Mouse (Mus musculus) midbrain, embryonic 15.5 days (tissue): ENCODE results near the gene Dusp13. TPM values are rescaled to one million over a fixed set of nuclear protein-coding genes. Genes with fewer than 3 reads are reported as not detected.

Source experiments
- ATAC-seq: fragments of 200-750 bp; cut with Nextera tagmentation; replicated peaks from 2 replicates; pipeline ENCODE4 v1.8.0; 2017; ENCODE audit warnings: moderate TSS enrichment
- H3K27ac ChIP-seq: fragments of 300-500 bp; sonication (generic); 2 replicates; pipeline ENCODE4 v1.5.1; 2015; ENCODE audit warnings: mild to moderate bottlenecking, inconsistent platforms
- H3K27me3 ChIP-seq: fragments of 300-500 bp; sonication (generic); replicated peaks from 2 replicates; pipeline ENCODE4 v1.6.1; 2015; ENCODE audit warnings: inconsistent platforms
- H3K36me3 ChIP-seq: fragments of 300-500 bp; sonication (generic); replicated peaks from 2 replicates; pipeline ENCODE4 v1.6.1; 2015; ENCODE audit warnings: inconsistent platforms
- H3K4me1 ChIP-seq: fragments of 300-500 bp; sonication (generic); 2 replicates; pipeline ENCODE4 v1.6.1; 2015; ENCODE audit warnings: inconsistent platforms
- H3K4me2 ChIP-seq: fragments of 300-500 bp; sonication (generic); 2 replicates; pipeline ENCODE4 v1.6.1; 2015; ENCODE audit warnings: inconsistent platforms, mild to moderate bottlenecking, moderate library complexity
- H3K4me3 ChIP-seq: fragments of 300-500 bp; sonication (generic); 2 replicates; pipeline ENCODE4 v1.5.1; 2015; ENCODE audit warnings: mild to moderate bottlenecking, inconsistent platforms
- H3K9ac ChIP-seq: fragments of 300-500 bp; sonication (generic); 2 replicates; pipeline ENCODE4 v1.6.1; 2015; ENCODE audit warnings: mild to moderate bottlenecking, inconsistent platforms
- H3K9me3 ChIP-seq: fragments of 300-500 bp; sonication (generic); 2 replicates; pipeline ENCODE4 v1.6.1; 2016; ENCODE audit warnings: inconsistent platforms
- WGBS: fragments of 180-500 bp; shearing (Covaris S2); methylation state at CpG from one replicate; pipeline ENCODE4 v1.1.7; 2015; ENCODE audit warnings: mixed read lengths; 5-methylcytosine and 5-hydroxymethylcytosine counted together
- polyA plus RNA-seq: library from polyadenylated mRNA; unstranded; fragments of >200 nt; fragmentation: Nextera tagmentation; extraction: Ambion mirVana; gene quantifications from 2 replicates; pipeline ENCODE4 v1.2.1, GENCODE M21; 2015

Gene Dusp13
- polyA plus RNA-seq: not detected in 2 replicates

DNA sequence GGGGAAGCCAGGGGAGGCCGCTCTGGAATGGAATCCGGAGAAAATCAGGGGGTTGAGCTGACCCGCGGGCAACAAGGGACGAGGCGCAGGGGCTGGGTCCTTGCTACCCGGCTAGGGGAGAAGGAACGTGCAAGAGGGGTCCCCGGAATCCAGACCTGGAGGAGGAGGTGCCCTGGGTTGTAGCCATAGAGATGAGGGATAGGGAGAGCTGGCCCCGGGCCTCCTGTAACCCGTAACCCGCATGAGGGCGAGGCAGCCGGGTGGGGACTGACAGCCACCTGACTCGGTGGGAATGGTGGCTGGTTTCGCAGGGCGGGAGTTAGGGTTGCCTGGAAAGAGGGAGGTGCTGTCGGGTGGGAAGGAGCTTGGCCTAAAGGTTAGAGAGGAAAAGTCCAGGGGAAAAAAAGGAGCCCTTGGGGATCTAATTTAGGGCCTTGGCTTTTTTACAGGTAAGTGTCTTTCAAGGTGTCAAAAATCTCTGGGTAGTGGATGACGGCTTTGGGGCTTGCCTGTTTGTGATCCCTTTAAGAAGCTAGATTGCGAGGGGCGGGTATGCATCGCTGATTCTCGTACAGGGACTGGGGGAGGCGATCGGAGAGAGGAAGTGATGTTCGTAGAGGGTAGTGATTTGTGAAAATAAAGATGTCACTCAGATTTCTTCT, at the start of gene Dusp13:
TSS of gene Dusp13 (minus strand) at position 301 of the 662 bp plus-strand sequence.
- Histone ChIP-seq H3K4me1 (peaks cover 19% of the 10 kb centered on the region), H3K4me3 (peak within 1 kb of the TSS; percentile 83), H3K9ac (peak within 1 kb of the TSS; percentile 79), H3K36me3 (no peaks in the 10 kb centered on the region), H3K4me2 (peak within 1 kb of the TSS; percentile 69), H3K9me3 (no peaks in the 10 kb centered on the region), H3K27me3 (no peaks in the 10 kb centered on the region), H3K27ac (peak within 1 kb of the TSS; percentile 89)
- ATAC-seq: peak; percentile 77
- 0% methylated on average over 26 of the region's 26 CpGs for WGBS

- Histone ChIP-seq H3K36me3 (no peaks in the 10 kb centered on the region), H3K27ac (no peak overlapping the region), H3K27me3 (no peaks in the 10 kb centered on the region), H3K4me1 (no peaks in the 10 kb centered on the region), H3K4me2 (no peak overlapping the region), H3K9ac (no peak overlapping the region), H3K9me3 (no peaks in the 10 kb centered on the region), H3K4me3 (no peak overlapping the region)
- no peak for ATAC-seq
- WGBS: 96% methylated on average over 4 of the region's 4 CpGs
Observed at GRCm38 (mm10) chr14:21800641-21801040, 49.7 kb upstream of the Dusp13 start.

DNA sequence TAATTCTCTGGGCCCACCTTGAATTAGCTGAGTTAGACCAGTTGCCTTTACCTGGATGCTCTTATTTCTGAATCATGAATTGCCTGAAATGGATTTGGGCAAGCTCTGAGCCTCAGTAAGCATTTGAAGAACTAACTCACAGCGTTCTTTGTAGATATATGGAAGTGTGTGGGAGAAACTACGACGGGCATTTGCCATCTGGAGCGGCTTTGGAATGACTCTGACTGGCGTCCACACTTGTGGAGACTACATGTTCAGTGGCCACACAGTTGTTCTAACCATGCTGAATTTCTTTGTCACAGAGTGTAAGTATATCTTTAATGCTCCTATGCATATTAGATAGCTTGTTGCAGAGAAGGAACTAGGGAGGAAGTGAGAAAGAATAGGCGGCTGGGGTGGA, 41.3 kb upstream of the Dusp13 start:
- Histone ChIP-seq H3K4me3 (no peak overlapping the region), H3K9ac (no peak overlapping the region), H3K27ac (no peak overlapping the region), H3K9me3 (no peaks in the 10 kb centered on the region), H3K4me2 (no peak overlapping the region), H3K36me3 (peaks cover 5% of the 10 kb centered on the region; the same call in 1 of the 2 replicates), H3K27me3 (no peaks in the 10 kb centered on the region), H3K4me1 (no peaks in the 10 kb centered on the region)
- ATAC-seq: no peak
- WGBS: 95% methylated on average over 6 of the region's 6 CpGs

DNA sequence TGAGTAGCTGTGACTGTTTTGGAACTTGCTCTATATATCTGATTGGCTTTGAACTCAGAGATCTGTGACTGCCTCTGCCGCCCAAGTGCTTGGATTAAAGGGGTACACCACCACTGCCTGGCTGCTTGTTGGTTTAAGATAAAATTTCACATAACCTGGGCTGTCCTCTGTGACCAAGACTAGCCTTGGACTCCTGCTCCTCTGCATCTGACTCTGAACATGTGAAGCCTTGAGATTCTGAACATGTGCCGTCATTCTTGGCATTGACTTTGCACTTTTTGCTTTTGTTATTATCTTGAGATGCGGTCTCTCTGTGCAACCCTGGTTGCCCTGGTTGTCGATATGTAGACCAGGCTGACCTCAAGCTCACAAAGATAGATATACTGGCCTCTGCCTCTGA, 40.7 kb upstream of the Dusp13 start:
- Histone ChIP-seq H3K4me3 (no peak overlapping the region), H3K4me1 (0 out of 2 replicates have a peak, but pooled peaks cover under 1% of the 10 kb centered on the region), H3K27ac (no peak overlapping the region), H3K9ac (no peak overlapping the region), H3K4me2 (no peak overlapping the region), H3K36me3 (peaks cover 5% of the 10 kb centered on the region; the same call in 1 of the 2 replicates), H3K27me3 (no peaks in the 10 kb centered on the region), H3K9me3 (no peaks in the 10 kb centered on the region)
- WGBS: 95% methylated on average over 4 of the region's 4 CpGs
- no peak for ATAC-seq

- peaks cover 5% of the 10 kb centered on the region; the same call in 1 of the 2 replicates for H3K36me3 ChIP-seq
- no peak overlapping the region for H3K4me3 ChIP-seq
- H3K9me3 ChIP-seq: no peaks in the 10 kb centered on the region
- no peak overlapping the region for H3K9ac ChIP-seq
- 91% methylated on average over 9 of the region's 9 CpGs for WGBS
- no peaks in the 10 kb centered on the region for H3K27me3 ChIP-seq
- no peak overlapping the region for H3K4me2 ChIP-seq
- no peak overlapping the region for H3K27ac ChIP-seq
- 0 out of 2 replicates have a peak, but pooled peaks cover 3% of the 10 kb centered on the region for H3K4me1 ChIP-seq
- no peak for ATAC-seq
Observed at GRCm38 (mm10) chr14:21790585-21791251, 39.7 kb upstream of the Dusp13 start.

DNA sequence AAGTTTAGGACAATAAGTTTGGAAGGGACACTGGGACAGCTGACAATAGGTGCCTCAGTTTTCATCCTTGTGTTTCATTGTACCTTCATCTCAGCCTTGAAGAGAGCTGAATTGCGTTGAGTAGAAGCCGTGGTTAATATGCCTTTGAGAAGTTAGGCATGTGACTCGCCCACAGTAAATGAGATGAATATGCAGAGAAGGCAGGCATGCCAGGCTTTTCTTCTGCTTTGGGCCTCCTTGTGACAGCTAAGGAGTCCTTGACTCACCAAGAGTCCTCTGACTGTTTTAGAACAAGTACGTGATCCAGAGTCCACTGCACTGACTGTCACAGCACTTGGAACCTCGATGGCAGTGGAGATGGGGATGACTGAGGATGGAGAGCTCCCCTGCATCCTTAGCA, 37.1 kb upstream of the Dusp13 start:
- Histone ChIP-seq H3K36me3 (peaks cover 7% of the 10 kb centered on the region; the same call in 1 of the 2 replicates), H3K4me3 (no peak overlapping the region), H3K9ac (no peak overlapping the region), H3K27me3 (no peaks in the 10 kb centered on the region), H3K27ac (no peak overlapping the region), H3K4me2 (no peak overlapping the region), H3K4me1 (0 out of 2 replicates have a peak, but pooled peaks cover 3% of the 10 kb centered on the region), H3K9me3 (no peaks in the 10 kb centered on the region)
- WGBS: 90% methylated on average over 5 of the region's 5 CpGs
- ATAC-seq: no peak

GRCm38 (mm10) chr14:21787374-21787773, 36.4 kb upstream of the Dusp13 start:
- WGBS: 72% methylated on average over 3 of the region's 3 CpGs

GRCm38 (mm10) chr14:21786500-21786899, 35.5 kb upstream of the Dusp13 start:
- H3K36me3 ChIP-seq: 0 out of 2 replicates have a peak, but pooled peaks cover 6% of the 10 kb centered on the region
- WGBS: 60% methylated on average over 4 of the region's 4 CpGs
- no peaks in the 10 kb centered on the region for H3K9me3 ChIP-seq
- no peak overlapping the region for H3K27ac ChIP-seq
- H3K4me2 ChIP-seq: no peak overlapping the region
- 0 out of 2 replicates have a peak, but pooled peaks cover 3% of the 10 kb centered on the region for H3K4me1 ChIP-seq
- no peak overlapping the region for H3K9ac ChIP-seq
- H3K4me3 ChIP-seq: no peak overlapping the region
- ATAC-seq: no peak
- no peaks in the 10 kb centered on the region for H3K27me3 ChIP-seq

More at GRCm38 (mm10) chr14:21787374-21787773, 36.4 kb upstream of the Dusp13 start:
- Histone ChIP-seq H3K9ac (no peak overlapping the region), H3K4me3 (no peak overlapping the region), H3K36me3 (0 out of 2 replicates have a peak, but pooled peaks cover 6% of the 10 kb centered on the region), H3K27me3 (no peaks in the 10 kb centered on the region), H3K9me3 (no peaks in the 10 kb centered on the region), H3K4me1 (0 out of 2 replicates have a peak, but pooled peaks cover 3% of the 10 kb centered on the region), H3K27ac (no peak overlapping the region), H3K4me2 (no peak overlapping the region)
- ATAC-seq: no peak

GRCm38 (mm10) chr14:21776201-21776600, 25.2 kb upstream of the Dusp13 start:
- Histone ChIP-seq H3K27me3 (no peaks in the 10 kb centered on the region), H3K4me2 (no peak overlapping the region), H3K4me3 (no peak overlapping the region), H3K4me1 (no peaks in the 10 kb centered on the region), H3K9ac (no peak overlapping the region), H3K9me3 (no peaks in the 10 kb centered on the region), H3K27ac (no peak overlapping the region), H3K36me3 (peaks cover 19% of the 10 kb centered on the region; the same call in 1 of the 2 replicates)
- ATAC-seq: no peak
- WGBS: 89% methylated on average over 4 of the region's 4 CpGs

- no peaks in the 10 kb centered on the region for H3K9me3 ChIP-seq
- H3K4me1 ChIP-seq: no peaks in the 10 kb centered on the region
- no peaks in the 10 kb centered on the region for H3K27me3 ChIP-seq
- no peak overlapping the region for H3K4me3 ChIP-seq
- H3K4me2 ChIP-seq: no peak overlapping the region
- no peak overlapping the region for H3K27ac ChIP-seq
- 56% methylated on average over 2 of the region's 2 CpGs for WGBS
- H3K9ac ChIP-seq: no peak overlapping the region
- H3K36me3 ChIP-seq: peaks cover 9% of the 10 kb centered on the region; the same call in 1 of the 2 replicates
- no peak for ATAC-seq
Observed at GRCm38 (mm10) chr14:21773946-21774345, 23.0 kb upstream of the Dusp13 start.

- H3K27me3 ChIP-seq: no peaks in the 10 kb centered on the region
- no peak overlapping the region for H3K9ac ChIP-seq
- no peaks in the 10 kb centered on the region for H3K9me3 ChIP-seq
- ATAC-seq: no peak
- no peak overlapping the region for H3K4me3 ChIP-seq
- no peak overlapping the region for H3K4me2 ChIP-seq
- H3K4me1 ChIP-seq: 0 out of 2 replicates have a peak, but pooled peaks cover 7% of the 10 kb centered on the region
- 73% methylated on average over 11 of the region's 11 CpGs for WGBS
- H3K27ac ChIP-seq: no peak overlapping the region
- H3K36me3 ChIP-seq: peaks cover 6% of the 10 kb centered on the region; the same call in 1 of the 2 replicates
Observed at GRCm38 (mm10) chr14:21772506-21773281, 21.7 kb upstream of the Dusp13 start.
